Comparison of ENCODE assay signal across 23 mouse cellular contexts in genomic region chr16:31722991-31723390, GRCm38 (mm10). TPM values are rescaled to one million over a fixed set of nuclear protein-coding genes. Genes with fewer than 3 reads are reported as not detected.
DNase-seq lines count a peak whose midpoint lies in the region; ATAC-seq lines count a peak whose summit lies in the region.
"Had no signal": no experiment of that assay in that cellular context is flagged by ENCODE, and none has a peak within 500 bp of the region (broad histone marks: within the 10 kb centered on the region; RNA-seq: fewer than 3 reads in every experiment).

No protein-coding gene starts in this region.

- ATAC-seq in midbrain, embryonic 11.5 days (ENCODE audit: low FRiP score) = no peak
- ATAC-seq: forebrain, embryonic 15.5 days; Patski had no signal

- H3K4me1 ChIP-seq in midbrain, embryonic 11.5 days (ENCODE audit: control insufficient read depth, insufficient read depth, low read length) = no peaks in the 10 kb centered on the region
- no peaks in the 10 kb centered on the region for H3K4me1 ChIP-seq in midbrain, embryonic 10.5 days
- H3K4me1 ChIP-seq: embryonic facial prominence, embryonic 10.5 days; embryonic facial prominence, embryonic 13.5 days; forebrain, embryonic 12.5 days; forebrain, embryonic 15.5 days; hindbrain, embryonic 12.5 days; hindbrain, embryonic 15.5 days had no signal

- 89% methylated on average over 1 of the region's 1 CpGs for WGBS in midbrain, embryonic 11.5 days
- 94% methylated on average over 1 of the region's 1 CpGs for WGBS in midbrain, embryonic 10.5 days

- peak; percentile 82 for DNase-seq in midbrain, embryonic 11.5 days (ENCODE audit: low spot score, missing footprints)
- no peak for DNase-seq in midbrain, embryonic 10.5 days (ENCODE audit: low spot score)
- peak; percentile 67 for DNase-seq in brain, adult 2 months (ENCODE audit: low read depth, low spot score)
- DNase-seq in splenic B cell, adult 2 months (ENCODE audit: low read depth, low spot score) = peak; percentile 14
- no peak for DNase-seq in adrenal gland, postnatal 36 days
- DNase-seq in urinary bladder, postnatal 4 days (ENCODE audit: low spot score in 2 of 2) = no peak
- DNase-seq: adrenal gland, postnatal 10 days; cerebellum, adult 11-12 months; cerebellum, adult 8-10 months; cerebellum, postnatal 10 days; embryo, embryonic 11 days; gastrocnemius, postnatal 10 days; heart, adult 11 months had no signal

- H3K9me3 ChIP-seq in midbrain, embryonic 11.5 days (ENCODE audit: control insufficient read depth, low read length) = no peaks in the 10 kb centered on the region
- H3K9me3 ChIP-seq in midbrain, embryonic 10.5 days (replicated peaks) = peaks cover 13% of the 10 kb centered on the region; the same call in 1 of the 2 replicates
- H3K9me3 ChIP-seq: embryonic facial prominence, embryonic 13.5 days; forebrain, embryonic 12.5 days; G1E; hindbrain, embryonic 12.5 days had no signal

- H3K36me3 ChIP-seq in midbrain, embryonic 11.5 days (ENCODE audit: control insufficient read depth, insufficient read depth, low read length) = no peaks in the 10 kb centered on the region
- 0 out of 2 replicates have a peak, but pooled peaks cover 6% of the 10 kb centered on the region for H3K36me3 ChIP-seq in midbrain, embryonic 10.5 days
- H3K36me3 ChIP-seq in splenic B cell, adult 2 months (ENCODE audit: control insufficient read depth, insufficient read depth, low read length, poor library complexity, severe bottlenecking) = no peaks in the 10 kb centered on the region
- H3K36me3 ChIP-seq: embryonic facial prominence, embryonic 13.5 days; forebrain, embryonic 12.5 days; forebrain, embryonic 15.5 days; hindbrain, embryonic 12.5 days; hindbrain, embryonic 15.5 days had no signal

- H3K4me3 ChIP-seq in midbrain, embryonic 11.5 days (ENCODE audit: low read depth, low read length) = no peak overlapping the region
- H3K4me3 ChIP-seq in midbrain, embryonic 10.5 days = no peak overlapping the region
- H3K4me3 ChIP-seq: embryonic facial prominence, embryonic 10.5 days; embryonic facial prominence, embryonic 13.5 days; erythroblast, embryonic 14.5 days; forebrain, embryonic 12.5 days; forebrain, embryonic 15.5 days; hindbrain, embryonic 12.5 days; hindbrain, embryonic 15.5 days had no signal

- H3K9ac ChIP-seq in midbrain, embryonic 11.5 days (ENCODE audit: low read length) = no peak overlapping the region
- H3K9ac ChIP-seq: embryonic facial prominence, embryonic 13.5 days; forebrain, embryonic 12.5 days; forebrain, embryonic 15.5 days; hindbrain, embryonic 12.5 days; hindbrain, embryonic 15.5 days had no signal

- H3K4me2 ChIP-seq in midbrain, embryonic 11.5 days = no peak overlapping the region
- H3K4me2 ChIP-seq: embryonic facial prominence, embryonic 13.5 days; forebrain, embryonic 12.5 days; forebrain, embryonic 15.5 days; heart, embryonic 11.5 days; hindbrain, embryonic 12.5 days; hindbrain, embryonic 15.5 days had no signal

- no peaks in the 10 kb centered on the region for H3K27me3 ChIP-seq in midbrain, embryonic 11.5 days (ENCODE audit: control insufficient read depth, insufficient read depth, low read length)
- H3K27me3 ChIP-seq in midbrain, embryonic 10.5 days (ENCODE audit: low read depth, poor library complexity, severe bottlenecking) = no peaks in the 10 kb centered on the region
- no peaks in the 10 kb centered on the region for H3K27me3 ChIP-seq in splenic B cell, adult 2 months (ENCODE audit: control insufficient read depth, insufficient read depth, low read length, poor library complexity, severe bottlenecking)
- H3K27me3 ChIP-seq: embryonic facial prominence, embryonic 13.5 days; forebrain, embryonic 12.5 days; forebrain, embryonic 15.5 days; hindbrain, embryonic 12.5 days; hindbrain, embryonic 15.5 days; Patski had no signal

- H3K27ac ChIP-seq in midbrain, embryonic 11.5 days (ENCODE audit: low read depth, low read length) = no peak overlapping the region
- no peak overlapping the region for H3K27ac ChIP-seq in midbrain, embryonic 10.5 days (replicated peaks)
- H3K27ac ChIP-seq: embryonic facial prominence, embryonic 10.5 days; embryonic facial prominence, embryonic 13.5 days; forebrain, embryonic 12.5 days; forebrain, embryonic 15.5 days; hindbrain, embryonic 12.5 days; hindbrain, embryonic 15.5 days had no signal

RNA-seq across cellular contexts. Expression of gene Dlg1, which starts 59.7 kb away (rescaled TPM):
- polyA plus RNA-seq in midbrain, embryonic 11.5 days (2014; fragmentation: Nextera tagmentation; extraction: Ambion mirVana) = 19.3 and 21.0 TPM in 2 replicates
- 20.0 and 20.3 TPM in 2 replicates for polyA plus RNA-seq in midbrain, embryonic 10.5 days (2016; fragmentation: Nextera tagmentation; extraction: Ambion mirVana)
- total RNA-seq in adrenal gland, postnatal 36 days (2021) = 100 to 1,000 TPM in 1 of 2 experiments, 10 to 100 TPM in 1; 88.5 to 105 TPM

Comparison
In these comparisons a context has a peak if more than half of its experiments do, and no peak if none do; other contexts are left out.
1. DNase-seq: peak in midbrain, embryonic 11.5 days (single experiment), brain, adult 2 months (single experiment) and splenic B cell, adult 2 months (single experiment); none in midbrain, embryonic 10.5 days (single experiment), adrenal gland, postnatal 36 days (0 of 2) and urinary bladder, postnatal 4 days (0 of 2).